Mouse (Mus musculus): Measurements from ENCODE around the gene Epb41.
A peak's percentile ranks its signal among the peaks of the same experiment; 100 is the strongest.

Gene Epb41

DNA sequence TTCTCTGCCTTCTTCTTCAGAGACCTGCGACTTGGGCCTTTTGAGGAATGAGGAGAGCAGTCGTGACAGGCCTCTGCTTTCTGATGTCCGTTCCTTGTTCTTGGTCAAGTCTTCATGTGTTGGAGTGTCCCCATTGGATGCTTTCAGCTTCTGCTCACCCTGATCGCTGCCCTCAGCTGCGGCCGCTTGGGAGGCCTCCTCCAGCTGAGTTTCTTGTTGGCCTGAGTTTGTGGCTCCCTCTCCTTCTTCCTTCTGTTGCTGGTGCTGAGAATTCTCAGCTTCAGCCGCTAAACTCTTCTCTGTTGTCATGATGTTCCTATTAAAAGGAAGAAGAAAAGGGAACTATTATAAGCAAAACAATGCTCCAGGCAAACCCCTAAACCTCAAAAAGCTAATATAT lies 68.0 kb downstream of the Epb41 start:
- no peak for DNase-seq (ENCODE audit: low spot score)

DNA sequence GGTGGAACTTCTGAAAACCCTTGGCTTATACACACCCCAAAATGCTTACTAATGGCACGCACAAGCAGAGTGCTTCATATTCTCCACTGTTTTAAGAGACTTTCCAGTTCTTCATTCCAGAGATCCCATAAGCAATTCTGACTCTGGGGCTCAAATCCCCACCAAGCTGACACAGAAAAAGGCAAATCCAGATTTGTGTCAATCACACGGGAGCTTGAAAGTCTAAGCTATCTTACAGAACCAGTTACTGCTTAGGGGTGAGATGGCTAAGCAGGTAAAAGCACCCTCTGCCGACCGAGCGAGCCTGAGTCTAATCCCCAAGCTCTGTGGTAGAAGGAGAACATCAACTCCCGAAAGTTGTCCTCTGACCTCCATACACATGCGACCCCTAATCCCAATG lies 76.5 kb downstream of the Epb41 start:
- DNase-seq (ENCODE audit: low spot score), result no peak

DNA sequence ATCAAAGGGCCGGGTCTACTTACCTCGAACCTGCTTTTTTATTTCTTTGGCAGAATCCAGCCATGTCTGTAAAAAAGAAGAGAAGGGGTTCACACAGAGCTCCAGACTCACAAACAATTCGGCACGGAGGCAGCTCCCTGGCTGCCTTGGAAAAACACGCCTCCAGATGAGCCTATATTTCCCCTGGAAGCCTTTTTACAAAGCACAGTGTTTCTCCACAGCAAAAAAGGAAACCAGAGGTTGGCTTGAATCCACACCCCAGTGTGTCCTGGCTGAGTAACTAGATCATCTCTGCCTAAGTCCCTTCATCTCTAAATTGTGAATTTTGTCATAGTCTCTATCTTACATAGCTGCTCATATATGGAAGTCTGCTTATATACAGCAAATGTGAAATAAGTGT lies 77.6 kb downstream of the Epb41 start:
- no peak for DNase-seq (ENCODE audit: low spot score)

DNA sequence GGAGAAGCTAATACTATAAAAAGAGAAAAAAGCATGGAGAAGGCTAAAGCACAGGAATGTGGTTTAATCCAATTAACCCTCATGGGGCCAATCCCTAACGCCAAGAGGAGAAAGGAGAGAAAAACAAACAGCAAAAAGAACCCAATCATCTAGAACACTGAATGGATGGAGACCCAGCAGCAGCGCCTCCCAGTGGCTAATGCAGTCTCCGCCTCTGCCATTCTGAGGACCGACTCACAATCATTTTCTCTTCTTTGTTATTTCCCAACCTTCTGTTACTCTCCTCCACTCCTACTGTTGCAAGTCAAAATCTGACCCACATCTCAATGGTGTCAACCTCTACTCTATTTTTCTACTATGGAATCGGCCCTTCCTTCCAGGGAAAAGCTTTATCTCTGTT lies 78.1 kb downstream of the Epb41 start:
- DNase-seq (ENCODE audit: low spot score), result no peak

DNA sequence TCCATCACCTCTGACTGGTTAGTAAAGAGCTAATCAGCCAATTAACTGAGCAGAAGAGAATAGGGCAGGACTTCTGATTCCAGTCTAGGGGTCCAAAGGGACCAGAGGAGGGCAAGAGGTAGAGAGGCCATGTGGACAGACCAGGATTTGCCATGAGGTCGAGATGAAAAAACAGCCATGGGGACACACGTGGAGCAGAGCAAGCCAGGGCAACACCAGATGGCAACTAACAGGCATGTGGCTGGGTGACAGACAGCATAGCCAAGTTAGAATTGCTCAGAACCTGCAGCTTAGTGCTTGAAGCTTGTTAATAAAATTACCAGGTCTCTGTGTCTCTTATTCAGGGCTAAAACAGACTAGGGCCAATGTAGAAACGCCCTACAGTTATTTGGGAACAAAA lies 81.3 kb downstream of the Epb41 start:
- DNase-seq (ENCODE audit: low spot score), result no peak

DNA sequence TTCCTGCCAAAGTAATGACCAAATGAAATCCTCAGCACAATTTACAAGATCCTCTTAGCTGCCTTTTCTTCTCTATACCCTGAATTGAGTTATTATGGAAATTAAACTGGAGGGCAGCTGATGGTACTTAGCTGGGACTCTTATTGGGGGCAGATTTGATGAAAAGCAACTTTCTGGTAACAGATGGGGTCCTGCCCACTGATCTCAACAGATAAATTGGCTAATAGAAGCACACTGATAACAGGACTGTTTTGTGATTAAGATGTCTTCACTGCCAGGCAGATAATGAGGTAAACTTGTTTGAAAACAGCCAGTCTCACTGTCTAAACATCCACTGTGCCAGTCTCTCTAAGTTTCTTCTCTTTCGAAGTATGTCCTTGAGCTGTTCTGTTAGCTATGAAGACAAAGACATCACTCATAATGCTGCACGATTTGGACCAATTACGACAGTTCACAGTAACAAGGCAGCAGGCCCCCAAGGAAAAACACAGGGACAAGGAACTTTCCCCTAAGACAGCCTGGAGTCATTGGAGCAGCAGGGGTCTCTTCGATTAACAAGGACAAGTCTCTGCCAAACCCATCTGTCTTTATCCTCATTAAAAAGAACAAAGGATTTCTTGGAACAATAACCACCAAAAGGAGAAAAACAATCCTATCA lies 92.1 kb downstream of the Epb41 start:
- no peak for DNase-seq (ENCODE audit: low spot score)

DNA sequence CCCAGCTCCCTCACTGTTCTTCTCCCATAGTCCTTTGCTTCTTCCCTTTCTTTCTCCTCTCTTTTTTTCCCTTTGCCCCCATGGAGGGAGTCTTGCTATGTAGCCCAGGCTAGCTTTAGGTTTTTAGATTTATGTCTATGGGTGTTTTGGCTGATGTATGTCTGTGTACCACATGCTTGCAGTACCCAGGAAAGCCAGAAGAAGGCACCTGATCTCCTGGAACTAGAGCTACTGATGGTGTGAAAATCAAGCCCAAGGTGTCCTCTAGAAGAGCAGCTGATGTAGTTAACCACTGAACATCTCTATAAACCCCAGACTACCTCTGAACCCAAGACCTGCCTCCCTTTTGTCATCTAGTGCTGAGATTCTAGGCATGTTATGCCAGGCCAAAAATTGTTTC lies 93.4 kb downstream of the Epb41 start:
- no peak for DNase-seq (ENCODE audit: low spot score)

DNA sequence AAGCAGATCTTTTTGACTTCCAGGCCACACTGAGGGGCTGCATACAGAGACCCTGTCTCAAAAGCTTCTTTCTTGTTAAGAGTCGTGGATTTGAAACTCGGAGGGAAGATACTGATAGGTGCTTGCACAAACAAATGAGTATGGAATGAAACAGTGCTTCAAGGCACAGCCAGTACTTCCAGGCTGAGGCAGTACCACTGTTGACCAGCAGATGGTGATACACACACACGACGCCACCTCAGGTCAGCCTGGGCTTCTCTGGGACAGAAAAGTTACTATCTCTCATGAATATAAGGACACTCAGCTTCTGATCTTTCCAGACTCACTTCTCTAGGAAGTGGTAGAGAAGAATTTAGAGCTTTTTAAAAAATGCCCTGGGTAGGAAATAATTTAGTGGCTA lies 97.9 kb downstream of the Epb41 start:
- DNase-seq (ENCODE audit: low spot score), result peak; percentile 85

DNA sequence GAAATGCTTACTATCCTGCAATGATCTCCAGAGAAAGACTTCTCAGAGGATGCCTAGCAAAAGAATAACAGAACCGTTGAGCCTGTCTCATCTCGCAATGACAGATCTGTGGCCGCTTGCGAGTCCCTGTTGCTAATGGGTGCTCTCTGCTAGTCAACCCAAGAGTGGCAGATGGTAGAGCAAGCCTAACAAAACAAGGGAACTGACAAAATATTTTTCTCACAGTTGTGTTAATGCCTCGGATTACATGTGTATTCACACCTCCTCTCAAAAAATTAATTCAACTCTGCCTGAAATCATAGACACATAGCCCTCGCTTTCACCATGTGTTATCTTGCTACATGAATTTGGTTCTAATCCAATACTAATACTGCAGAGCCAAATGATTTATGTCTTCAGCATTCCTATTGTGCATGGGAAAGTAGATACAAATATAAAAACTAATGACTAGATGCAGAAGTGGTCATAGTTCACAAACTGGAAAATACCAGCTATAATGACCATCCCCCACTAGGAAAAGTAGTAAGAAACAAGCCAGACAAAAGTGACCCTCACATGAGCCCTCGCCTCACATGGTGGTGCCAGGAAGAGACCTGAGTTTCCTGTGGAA lies 104.8 kb downstream of the Epb41 start:
- DNase-seq (ENCODE audit: low spot score), result peak; percentile 31

DNA sequence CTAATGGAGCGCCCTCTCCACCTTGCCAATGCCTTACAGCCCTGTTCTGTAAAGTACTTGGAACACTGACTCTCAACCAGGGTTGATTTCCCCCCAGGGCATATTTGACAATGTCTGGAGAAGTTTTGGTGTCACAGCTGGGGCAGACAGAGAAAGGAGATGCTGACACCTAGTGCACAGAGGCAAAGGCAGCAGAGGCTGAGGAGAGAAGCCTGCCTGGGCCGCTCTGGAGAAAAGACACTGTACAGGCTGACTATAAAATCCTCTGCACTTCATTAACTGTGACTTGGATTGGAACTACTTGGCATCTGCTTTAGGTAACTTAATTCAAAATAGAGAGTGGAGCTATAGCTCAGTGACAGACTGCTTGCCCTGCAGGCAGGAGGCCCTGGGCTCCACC lies 106.2 kb downstream of the Epb41 start:
- no peak for DNase-seq (ENCODE audit: low spot score)

DNA sequence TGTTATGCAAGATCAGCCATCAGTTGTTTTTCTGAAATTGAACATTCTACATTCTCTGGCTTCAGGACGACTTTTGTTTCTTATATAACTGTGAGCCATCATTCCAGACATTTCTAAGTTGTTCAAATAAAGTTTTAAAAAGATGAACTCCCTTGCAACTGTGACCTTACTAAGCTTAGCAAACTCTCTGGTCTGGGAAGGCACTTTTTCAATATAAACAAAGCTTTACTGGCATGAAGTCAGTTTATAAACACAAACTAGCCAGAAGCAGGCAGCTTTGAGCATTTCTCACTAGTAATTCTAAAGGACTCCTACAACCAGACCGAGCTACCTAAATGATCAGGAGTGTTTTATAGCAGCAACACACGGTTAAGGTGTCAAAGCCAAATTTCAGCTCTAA lies 118.0 kb downstream of the Epb41 start:
- DNase-seq (ENCODE audit: low spot score), result no peak

DNA sequence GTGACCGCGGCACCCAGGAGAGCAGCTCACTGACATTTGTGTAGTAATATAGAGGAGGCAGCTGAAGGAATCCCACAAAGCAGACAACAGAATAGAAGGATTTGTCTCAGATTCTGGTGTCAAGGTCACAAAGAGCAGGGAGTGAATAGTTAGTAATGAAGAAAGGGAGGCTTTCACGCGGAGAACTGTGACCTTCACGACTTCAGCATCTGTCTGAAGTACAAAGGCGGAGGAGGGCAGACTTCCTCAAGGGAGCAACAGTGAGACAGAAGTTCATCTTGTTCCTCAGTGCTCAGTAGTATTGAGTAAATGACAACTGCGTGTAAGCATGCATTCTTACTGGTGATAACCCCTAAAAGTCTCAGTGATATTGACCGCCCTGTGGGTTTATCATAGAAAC lies 124.5 kb downstream of the Epb41 start:
- no peak for DNase-seq (ENCODE audit: low spot score)

DNA sequence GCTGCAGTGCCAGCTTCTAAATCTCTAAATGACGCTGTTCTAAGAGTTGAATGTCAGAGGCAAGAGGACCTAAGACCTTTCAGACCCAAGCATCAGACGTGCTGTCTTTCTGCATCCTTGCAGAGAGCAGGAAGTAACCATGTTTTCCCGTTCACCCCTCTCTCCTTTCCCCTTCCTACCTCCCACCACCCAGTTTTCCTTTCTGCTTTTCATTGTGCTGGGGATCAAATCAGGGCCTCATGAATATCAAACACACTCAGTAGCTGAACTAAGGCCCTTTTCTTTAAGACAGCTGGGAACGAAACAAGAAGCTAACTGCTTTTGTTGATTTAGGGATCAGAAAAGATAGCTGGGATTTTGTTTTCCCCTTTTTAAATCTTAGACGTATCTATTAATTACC lies 125.2 kb downstream of the Epb41 start:
- DNase-seq (ENCODE audit: low spot score), result no peak

DNA sequence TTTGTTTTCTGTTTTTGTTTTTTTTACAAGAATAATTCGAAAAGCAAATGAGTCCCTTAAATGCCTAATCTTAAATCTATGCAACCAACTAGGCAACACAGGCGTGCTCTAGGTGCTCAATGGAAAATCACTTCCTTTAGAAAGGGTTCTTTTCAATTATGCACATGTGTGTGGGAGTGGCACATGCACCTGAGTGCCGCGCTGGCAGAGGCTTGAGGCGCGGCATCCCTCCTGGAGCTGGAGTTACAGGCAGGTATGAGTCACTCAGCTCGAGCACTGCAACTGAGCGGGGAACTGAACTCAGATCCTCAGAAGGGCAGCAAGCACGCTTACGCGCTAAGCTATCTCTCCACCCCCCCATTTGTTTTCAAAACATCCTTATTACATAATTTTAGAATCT lies 127.3 kb downstream of the Epb41 start:
- no peak for DNase-seq (ENCODE audit: low spot score)

DNA sequence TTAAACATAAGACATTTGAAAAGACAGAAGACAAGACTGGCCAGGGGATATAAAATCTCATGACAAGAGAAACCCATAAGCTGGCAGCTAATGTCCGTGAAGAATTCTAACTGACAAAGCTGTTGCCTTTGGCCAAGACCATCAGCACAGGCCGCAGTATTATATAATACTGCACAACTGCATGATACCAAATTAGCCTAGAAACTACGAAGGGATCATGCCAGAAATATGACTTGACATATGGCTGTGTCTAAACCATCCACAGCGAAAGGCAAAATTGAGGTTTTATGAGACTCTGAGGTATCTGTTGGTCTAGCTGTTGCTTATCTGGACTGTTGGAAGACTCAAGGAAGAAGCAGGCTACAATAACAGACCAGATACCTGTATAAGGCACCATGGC lies 134.3 kb downstream of the Epb41 start:
- DNase-seq (ENCODE audit: low spot score), result no peak

DNA sequence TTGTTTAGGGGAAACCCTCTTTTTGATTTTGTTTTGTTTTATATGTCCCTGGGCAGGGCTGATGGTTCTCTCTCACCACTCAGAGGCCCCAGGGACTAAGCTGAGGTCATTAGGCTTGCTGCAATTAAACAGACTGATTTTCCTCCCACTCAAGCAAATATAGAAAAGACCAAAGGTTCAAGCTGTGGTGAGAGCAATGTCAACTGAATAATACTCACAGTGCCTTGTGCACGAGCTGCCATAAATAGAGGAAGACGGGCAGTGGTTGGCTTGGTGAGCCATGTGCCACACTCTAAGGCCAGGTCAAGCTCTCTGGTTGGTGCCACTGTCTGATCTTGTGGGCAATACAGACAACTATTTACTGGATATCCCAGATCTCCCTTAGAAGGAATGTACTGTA lies 135.7 kb downstream of the Epb41 start:
- no peak for DNase-seq (ENCODE audit: low spot score)

DNA sequence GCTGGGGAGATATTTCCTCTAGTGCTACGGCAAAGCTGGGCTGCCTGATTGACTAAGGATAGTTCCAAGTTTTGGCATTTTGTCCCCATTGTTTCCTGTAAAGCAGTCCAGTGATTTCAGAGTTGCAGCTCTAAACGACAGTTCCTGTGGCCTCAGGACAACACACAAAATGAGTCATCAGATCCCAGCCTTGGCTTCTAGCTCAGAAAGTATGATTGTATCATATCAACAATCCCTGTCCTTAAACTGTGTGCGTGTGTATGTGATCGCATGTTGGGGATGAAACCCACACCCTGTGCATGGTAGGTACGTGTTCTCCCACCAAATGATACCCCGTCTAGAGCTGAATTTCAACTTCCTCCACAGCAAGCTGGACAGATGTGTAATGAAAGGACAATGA lies 146.0 kb downstream of the Epb41 start:
- no peak for DNase-seq (ENCODE audit: low spot score)

DNA sequence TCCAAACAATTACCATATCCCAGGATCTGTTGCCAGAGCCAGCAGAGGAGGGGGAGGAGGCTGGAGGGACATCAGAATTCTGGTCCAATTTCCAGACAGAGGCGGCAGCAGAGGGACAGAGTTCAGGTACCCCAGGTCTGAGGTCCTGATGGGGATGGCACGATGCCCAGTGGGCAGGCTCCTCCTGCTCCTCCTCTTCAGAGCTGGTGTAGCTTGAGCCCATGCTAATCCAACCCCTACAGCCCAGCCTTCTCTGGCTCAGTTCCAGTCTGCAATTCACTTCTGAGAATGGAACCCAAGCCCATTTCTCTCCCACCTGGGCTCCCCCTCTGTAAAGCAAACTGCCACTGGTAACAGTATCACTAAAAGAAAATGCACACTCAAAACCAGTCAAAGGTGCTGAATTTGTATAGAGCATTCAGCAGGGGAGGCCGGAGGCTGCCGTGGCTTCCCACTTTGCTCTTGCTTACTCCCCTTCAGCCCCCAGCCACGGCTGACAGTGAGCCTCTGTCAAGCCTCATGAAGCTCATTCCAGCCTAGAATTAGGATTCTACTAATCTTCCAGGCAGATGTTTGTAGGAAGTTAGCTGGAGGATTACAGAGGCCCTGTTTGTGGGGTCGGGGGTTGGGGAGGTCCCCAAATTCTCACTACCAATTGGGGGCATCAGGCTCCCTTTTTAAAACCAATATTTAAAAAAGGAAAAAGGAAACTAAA lies 150.9 kb downstream of the Epb41 start:
- DNase-seq (ENCODE audit: low spot score), result no peak

DNA sequence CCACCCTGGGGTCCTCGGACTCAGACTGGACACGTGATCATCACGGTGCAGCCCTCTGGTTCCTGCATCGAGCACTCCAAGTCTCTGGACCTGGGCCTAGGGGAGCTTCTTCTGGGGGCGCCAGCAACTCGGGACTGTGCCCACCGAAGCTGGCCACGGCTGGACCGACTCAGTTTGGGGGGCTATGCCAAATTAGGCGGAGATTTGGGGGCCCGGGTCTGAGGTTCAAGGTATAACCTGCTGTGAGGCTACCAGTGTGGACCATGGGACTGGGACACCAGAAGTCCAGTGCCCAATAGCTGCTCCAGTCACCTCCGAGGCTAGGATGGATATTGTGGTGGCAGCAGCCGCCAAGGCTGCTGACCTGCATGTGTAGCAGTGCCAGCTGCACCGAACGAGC lies 152.7 kb downstream of the Epb41 start:
- DNase-seq (ENCODE audit: low spot score), result no peak

DNA sequence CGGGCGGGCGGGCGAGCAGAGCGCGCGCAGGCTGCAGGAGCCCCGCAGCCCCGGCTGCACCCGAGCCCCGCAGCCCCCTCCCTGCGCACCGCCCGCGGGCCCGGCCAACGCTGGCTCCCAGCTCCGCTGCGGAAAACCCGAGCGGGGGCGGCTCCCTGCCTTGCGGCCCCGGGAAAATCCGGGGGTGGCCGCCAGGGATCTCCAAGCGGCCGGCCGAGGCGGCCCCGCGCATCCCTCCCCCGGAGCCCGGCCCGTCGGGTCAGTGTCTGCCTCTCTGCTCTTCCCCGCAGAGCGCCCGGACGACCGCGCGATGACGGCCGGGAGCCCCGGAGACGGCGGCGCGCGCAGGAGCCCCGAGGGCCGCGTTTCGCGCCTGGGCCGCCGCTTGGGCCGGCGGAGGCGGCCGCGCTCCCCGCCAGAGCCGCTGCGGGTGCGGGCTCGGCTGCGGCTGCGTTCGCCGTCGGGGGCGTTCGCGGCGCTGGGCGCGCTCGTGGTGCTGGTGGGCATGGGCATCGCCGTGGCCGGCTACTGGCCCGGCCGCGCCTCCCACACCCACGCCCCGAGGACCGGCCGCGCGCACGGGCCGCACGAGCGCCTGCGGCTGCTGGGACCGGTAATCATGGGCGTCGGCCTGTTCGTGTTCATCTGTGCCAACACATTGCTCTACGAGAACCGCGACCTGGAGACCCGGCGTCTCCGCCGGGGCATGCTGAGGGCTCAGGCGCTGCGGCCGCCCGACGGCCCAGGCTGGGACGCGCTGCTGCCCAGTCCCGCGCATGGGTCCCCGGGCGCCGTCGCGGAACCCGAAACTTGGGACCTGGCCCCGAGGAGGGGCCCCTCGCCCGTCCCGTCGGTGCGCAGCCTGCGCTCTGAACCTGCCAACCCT lies 153.4 kb downstream of the Epb41 start, which contains the start of gene Tmem200b:
Gene Tmem200b, plus strand, starts transcription at position 311 of the 886 bp plus-strand sequence.
- no peak for DNase-seq (ENCODE audit: low spot score)

DNA sequence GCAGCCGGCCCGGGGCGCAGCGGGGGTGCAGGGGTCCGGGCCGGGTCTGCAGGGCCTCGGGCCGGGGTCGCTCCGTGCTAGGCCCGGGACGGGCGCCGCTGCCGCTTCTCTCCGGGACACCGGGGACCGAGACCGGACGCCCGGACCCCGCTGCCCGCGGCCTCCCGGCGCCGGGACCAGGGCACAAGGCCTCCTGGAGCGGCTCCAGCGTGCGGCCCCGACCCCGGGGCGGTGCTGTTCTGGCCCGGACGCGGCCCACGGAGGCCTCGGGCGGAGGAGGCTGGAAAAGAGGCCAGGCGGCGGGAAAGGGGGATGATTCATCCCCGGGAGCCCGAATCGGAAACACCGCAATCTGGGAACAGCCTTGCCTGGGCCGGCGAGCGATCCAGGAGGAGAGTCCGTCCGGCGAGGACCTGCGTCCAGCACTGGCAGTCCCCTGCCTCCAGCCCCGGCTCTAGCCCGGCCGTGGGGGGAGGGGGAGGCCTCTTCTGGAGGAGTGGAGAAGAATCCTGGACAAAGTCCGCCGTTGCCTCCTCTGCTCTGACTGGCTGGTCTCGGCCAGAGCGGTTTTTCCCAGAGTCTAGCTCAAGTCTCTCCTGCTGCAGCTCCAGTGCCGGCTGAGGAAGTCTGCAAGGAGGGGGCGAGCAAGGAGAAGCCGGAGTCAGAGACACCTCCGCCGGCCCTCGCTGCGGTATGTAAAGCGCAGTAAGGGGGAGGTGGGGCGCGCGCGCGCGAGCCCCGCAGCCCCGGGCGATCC lies 154.3 kb downstream of the Epb41 start:
- DNase-seq (ENCODE audit: low spot score), result no peak

DNA sequence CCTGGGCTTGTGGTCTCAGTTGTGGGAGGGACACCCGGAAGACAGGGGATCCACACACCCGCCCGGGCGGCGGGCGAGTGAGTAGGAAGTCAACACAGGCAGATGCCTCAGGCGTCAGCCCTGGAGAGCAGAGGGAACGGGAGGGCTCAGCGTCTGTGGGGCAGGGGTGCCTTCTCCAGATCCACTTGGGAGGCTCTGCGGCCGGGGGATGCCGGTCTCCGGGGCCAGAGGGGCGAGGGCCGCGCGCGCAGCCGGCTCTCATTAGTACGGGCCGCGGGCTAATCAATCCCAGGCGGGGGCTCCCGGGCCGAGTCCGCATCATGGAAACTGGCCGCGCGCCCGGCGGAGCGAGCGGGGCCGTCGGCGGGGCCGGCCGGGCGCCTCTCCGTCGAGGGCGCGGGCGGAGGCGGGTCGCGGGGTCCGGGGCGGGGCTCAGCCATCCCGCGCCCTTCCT lies 155.0 kb downstream of the Epb41 start:
- DNase-seq (ENCODE audit: low spot score), result no peak

All from layer of hippocampus, adult 11-12 months (tissue).